Mouse (Mus musculus): ENCODE measurements around the gene Ncoa6.
"Not testable (repeated sequence)": the region's sequence is repeated elsewhere in the genome, so short reads cannot be mapped to it uniquely, and the experiment has no call there.

The Ncoa6 gene

DNA sequence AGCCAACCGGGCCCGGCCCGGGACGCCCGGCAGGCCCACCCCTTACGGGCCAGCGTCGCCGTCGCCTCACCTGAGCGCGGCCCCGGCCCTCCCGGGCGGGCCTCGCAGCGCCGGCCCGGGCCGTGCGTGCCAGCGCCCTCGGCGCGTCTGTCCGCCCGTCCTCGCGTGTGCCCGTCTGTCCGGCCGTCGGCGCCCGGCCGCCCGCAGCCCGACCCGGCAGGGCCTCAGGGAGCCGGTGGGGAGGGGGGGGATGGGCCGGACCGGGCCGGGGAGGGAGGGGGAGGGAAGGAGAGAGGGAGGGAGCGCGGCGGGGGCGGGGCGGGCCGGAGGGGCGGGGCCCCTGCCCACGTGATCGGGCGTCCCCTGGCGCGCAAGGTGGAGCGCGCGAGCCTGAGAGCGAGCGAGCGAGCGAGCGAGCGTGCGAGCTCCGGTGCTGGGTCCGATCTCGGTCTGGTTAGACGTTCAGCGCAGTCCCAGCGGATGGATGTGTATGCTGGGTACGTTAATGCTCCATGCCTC is at the start of gene Ncoa6:
Gene Ncoa6 (minus strand): TSS at position 325 of the 519 bp plus-strand sequence.
- peak; percentile 65 for DNase-seq (ENCODE audit: low read depth, low spot score)

DNA sequence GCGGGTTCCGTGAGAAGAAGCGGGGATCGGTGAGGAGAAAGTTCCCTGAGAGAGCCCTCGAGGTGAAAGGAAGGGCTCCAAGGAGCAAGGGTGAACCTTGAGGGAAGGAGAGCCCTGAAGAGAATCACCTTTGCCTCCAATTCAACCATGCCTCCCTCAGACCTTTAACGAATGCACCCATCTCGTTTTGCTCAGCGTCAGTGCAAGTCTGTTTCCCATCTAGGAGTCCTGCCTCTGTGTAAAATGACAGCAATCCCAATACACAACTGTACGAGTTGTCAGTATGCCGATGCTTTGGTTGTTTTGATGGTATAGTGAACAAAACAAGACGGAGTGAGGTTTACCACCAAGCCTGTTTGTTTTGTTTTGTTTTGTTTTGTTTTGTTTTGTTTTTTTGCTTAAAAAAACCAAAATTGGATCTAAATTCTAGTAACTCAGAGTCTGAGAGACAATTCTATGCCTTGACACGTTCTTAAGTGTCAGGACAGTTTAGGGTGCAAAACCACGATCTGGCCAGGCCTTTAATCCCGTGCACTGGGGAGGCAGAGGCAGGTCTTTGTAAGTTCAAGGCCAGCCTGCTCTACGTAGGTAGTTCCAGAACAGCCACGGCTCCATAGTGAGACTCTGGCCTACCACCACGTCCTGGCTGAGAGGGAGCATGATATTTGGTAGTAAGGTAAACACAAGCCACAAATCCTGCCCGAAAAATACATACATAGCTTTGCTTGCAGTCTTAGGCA is 45.0 kb upstream of the Ncoa6 start:
- no peak for DNase-seq (ENCODE audit: low read depth, low spot score)

DNA sequence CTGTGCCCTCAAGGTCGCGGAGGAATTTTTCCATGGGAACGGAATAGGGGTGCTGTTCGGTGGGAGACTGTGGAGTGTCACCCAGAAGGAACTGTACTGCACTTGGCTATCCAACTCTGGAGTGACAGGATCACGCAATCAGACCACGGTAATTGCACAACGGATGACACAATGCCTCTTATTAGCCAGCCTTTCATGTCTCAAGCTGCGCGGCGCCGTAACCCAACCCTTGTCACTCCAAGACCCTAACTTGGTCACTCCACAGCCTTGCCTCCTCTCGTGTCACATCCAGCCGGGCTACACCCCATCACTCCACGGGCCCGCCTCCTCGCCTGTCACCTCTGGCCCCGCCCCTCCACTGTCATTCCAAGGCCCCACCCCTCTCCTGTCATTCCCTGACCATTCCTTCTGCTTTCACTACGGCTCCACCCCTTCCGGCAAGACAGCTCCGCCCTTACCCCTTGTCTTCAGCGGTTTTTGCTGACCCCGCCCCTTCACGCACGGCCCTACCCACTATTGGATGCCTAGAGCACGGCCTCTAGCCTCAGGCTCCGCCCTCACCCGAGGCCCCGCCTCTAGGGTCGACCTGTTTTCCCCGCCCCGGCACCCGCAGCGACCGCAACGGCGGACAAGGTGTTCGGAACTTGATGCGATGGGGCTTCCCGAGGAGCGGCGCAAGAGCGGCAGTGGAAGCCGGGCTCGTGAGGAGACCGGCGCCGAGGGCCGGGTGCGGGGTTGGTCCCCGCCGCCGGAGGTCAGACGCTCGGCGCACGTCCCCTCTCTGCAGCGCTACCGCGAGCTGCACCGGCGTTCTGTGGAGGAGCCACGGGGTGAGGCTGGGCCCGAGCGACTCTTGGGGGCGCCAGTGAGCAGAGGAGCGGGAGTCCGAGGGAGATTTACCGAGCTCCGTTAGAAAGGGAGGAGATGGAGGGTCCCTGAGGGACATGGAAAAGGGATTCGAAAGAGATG is 44.0 kb upstream of the Ncoa6 start, which contains the start of the genes Acss2 and Ggt7:
Gene Acss2 (plus strand): TSS at position 494 of the 969 bp plus-strand sequence.
Gene Ggt7 (minus strand): TSS at position 783 of the 969 bp plus-strand sequence.
- peak; percentile 97 for DNase-seq (ENCODE audit: low read depth, low spot score)

DNA sequence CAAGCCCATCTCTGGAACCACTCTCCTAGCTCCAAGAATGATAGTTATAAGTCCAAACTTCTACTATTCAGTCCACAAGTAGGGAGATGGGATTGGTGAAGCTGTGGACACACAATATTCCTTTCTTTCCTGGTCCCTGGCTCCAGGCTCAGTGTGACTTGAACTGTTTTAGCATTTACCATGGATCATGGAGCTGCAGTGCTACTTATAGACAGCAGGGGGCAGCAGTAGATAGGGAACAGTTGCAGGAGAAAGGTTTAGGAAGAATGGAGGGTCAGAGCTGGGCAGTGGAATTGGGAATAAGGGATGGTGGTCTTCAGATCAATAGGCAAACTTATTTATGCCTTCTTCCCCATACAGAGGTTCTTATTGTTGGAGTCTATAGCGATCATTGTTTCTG is 42.2 kb upstream of the Ncoa6 start:
- peak; percentile 57 for DNase-seq (ENCODE audit: low read depth, low spot score)

DNA sequence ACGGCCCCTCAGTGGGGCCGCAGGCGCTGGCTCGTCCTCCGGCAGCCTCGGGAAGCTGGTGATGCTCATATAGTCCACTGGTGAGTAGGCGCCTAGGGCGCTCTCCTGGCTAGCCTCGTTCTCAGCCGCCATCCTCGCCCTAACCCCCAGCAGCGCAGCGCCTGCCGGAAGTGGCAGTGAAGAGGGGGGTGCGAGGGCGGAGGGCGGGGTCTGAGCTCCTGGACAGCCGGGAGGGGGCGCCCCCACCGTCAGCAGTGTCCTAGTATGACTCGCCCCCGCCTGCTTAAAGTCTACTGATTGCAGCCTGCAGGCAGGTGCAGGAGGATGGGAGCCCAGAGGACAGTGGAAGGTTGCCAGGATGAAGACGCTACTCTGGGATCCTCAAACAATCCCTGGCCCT is 41.0 kb upstream of the Ncoa6 start:
- peak; percentile 56 for DNase-seq (ENCODE audit: low read depth, low spot score)

DNA sequence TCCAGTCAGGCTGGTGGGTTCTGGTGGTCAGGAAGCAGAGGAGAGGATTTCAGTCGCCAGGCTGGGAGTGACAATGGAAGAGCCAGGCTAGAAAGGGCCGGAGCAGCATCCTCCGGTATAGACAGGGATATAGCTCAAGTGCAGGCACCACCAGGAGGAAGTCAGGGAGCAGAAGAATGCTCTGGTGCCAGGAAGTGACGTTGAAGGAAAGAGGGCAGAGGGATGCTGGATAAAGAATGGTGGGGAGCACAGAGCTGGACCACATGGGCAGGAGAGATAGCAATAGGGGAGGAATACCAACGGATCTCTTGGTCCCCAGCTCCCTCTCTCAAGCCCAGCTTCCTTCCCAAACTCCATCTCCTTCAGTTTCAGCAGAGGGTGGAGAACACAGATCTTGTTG is 39.8 kb upstream of the Ncoa6 start:
- DNase-seq (ENCODE audit: low read depth, low spot score) = no peak

DNA sequence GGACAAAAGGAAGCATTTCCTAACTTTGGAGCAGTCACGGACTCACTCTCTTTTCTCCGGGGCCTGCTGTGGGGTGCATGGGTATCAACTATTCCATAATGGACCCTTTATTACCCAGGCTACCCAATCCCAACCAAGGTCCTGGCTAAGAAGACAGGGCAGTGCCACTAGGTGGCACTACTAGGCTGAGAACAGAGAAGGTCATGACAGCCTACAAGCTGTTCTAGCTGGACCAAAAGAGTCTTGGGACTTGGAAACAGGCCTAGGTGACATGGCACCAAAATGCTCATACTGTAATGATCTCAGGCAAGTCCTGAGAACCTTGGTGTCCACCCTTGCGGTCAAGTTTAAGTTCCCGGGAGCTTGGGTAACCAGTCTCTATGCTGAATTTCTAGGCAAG is 38.8 kb upstream of the Ncoa6 start:
- peak; percentile 37 for DNase-seq (ENCODE audit: low read depth, low spot score)

DNA sequence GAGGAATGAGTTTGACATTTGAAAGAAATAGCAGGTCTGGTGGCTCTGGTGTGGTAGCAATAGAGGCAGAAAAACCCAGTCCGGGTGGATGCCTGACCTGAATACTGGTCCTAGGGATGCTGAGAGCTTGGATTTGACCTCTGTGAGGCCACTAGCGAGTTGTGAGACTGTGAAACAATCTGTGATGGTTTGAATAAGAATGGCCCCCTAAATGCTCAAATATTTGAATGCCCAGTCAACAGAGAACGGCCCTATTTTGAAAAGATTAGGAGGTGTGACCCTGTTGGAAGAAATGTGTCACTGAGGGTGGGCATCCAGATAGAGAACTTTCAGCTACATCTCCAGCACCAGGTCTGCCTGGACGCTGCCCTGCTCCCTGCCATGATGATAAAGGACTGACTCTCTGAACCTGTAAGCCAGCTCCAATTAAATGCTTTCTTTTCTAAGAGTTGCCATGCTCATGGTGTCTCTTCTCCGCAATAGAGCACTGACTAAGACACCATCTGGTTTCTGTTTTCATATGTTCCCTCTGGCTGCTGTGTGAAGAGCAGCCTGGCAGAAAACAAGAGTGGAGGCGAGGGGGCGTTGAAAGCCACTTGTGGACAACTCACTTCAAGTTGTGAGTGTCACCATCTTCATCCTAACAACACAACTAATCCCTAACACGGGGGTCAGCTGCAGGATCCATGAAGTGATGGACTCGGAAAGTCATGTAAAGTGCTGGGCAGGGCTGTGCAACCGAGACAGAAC is 34.2 kb upstream of the Ncoa6 start:
- DNase-seq (ENCODE audit: low read depth, low spot score) = no peak

DNA sequence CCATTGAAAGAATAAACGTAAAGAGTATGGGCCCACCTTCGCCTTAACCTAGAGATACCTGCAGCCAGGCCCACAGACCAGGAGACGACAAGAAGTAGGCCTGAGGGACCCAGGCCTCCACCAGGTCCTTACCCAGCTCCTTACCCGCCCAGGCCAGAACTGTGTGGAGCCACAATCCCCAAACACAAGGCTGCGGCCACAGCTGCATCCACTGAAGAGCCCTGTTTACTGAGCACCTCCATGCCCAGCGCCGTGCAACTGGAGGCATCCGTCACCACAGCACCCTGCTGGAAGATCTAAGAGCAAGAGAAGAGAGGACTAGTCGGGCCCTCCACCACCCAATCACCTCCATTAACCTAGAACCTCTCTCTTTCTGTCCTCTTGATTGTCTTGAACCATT is 32.1 kb upstream of the Ncoa6 start:
- no peak for DNase-seq (ENCODE audit: low read depth, low spot score)

DNA sequence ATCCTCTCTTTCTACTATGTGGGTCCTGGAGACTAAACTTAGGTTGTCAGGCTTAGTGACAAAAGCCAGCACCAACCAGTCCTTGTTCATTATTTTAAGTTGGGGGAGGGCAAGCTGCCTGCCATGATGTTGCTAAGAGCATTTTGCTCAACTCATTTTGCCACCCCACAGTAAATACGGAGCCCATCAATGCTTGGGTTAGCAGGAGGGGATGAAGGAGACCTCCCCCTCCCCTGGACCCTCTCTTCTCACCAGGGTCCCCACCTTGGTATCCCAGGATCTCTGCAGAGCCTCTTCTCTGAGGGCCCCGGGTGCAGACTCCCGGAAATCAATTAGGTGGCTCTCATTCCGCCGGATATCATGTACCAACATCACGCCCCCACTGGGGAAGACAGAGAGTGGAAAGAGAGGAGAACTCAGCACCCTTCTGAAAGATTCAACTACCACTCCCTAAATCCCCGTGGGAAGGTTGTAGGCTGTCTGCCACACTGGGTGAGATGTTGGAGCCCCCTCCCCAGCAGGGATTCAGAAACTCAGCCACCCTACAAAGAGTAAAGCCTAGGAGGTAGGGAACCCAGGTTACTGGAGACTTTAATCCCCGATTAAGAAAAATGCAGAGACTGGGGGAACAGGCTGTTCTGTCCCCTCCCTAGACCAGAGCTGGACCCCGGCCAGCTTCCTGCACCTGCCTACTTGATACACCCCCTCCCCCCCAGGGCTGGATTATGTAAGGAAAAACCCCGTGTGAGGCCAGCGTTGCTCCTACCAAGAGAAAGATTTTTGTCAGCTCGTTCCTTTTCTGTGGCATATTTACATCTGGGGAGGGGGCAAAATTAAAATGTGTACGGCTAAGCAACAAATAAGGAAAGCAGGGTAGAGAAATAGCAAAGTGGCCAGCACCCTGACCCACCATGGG is 31.0 kb upstream of the Ncoa6 start:
- peak; percentile 67 for DNase-seq (ENCODE audit: low read depth, low spot score)

DNA sequence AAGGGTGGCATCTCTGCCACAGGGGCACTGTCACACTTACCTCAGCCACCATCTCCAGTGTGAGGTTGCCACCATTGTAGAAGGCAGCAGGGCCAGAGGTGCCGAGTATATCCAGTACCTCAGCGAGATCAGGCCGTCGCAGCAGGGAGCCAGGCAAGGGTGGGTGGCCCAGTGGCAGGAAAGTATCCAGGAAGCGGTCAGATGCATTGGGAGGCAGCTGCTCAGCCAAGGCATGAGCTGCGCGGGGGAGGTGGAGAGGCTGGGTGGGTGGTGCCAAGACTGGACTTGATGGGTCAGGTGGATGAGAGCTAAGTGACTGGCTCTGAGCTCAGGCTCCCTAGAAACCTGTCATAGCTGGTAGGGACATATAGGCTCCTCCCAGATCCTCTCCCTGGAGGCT is 28.9 kb upstream of the Ncoa6 start:
- no peak for DNase-seq (ENCODE audit: low read depth, low spot score)

DNA sequence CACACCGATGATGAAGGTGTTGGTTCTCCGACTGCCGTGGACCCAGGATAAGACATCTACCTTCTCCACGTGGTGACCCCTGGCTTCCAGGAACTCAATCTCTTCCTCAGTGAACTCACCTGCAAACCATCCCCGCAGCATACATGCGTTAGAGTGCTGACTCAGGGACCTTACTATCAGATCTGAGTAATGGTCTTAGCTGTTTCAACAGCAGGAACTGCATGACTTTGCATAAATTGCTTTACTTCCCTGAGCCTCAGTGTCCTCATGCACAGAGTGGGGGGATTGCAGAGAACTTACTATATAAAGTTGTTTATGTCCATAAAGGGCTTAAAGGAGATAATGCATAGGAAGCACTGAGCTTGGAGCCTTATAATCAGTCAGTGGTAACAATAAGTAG is 17.3 kb upstream of the Ncoa6 start:
- DNase-seq (ENCODE audit: low read depth, low spot score) = no peak

DNA sequence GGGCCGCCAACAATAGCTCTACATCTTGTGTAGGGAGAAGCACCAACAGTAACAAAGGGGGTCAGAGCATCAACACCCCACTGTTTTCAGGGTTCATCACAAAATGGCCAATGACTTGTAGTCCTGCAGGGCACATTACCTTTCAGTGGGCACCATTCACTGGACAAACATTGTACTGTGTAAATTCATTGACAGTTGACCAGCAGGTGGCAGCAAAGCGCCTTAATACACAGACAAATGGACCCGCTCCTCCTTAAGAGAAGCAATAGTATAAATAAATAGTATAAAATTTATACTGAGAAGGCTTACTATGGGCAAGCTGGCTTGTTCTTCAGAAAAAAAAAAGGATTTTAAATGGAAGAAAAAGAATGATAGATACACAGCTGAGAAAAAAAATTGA is 8.3 kb upstream of the Ncoa6 start:
- peak; percentile 59 for DNase-seq (ENCODE audit: low read depth, low spot score)

DNA sequence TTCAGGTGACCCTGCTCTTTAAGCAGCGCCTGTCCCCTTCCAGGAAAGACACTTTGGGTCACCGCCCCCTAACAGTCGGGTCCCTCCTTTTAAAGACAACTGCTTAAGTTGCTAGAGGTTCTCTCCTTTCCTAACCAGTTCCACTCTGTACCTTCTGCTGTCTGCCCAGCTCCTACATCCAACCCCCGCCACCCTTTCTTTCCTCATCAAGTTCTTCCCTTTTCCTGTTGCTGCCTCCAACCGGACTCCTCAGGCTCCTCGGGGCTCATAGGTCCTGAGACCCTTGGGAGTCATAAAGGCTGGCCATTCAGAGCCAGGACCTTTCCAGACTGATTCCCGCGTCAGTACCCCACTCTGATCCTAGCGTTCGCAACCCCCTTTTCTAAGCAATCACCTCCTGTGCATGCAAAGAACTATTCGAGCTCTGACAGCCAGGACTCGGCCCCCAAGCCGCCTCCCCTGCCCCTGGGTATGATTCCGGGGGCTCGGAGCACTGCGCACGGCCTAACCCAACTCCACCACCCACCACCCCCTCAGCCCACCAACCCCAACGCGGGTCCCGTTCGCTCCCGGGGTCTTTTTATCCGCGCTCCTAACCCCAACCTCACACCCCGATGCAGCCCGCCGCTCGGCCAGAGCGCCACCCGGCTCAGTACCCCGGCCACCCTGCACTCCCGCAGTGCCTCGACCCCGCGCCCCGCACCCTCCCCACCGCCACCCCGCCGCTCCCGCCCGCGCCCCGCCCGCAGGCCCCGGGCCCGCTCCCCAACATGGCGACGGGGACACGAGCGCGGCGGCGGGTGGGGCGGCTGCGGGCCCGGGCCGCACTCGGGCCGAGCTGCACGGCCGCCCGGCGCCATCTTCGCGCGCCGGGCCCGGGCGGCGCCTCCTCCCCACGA is 774 bp downstream of the Ncoa6 start:
- DNase-seq (ENCODE audit: low read depth, low spot score) = peak; percentile 17

DNA sequence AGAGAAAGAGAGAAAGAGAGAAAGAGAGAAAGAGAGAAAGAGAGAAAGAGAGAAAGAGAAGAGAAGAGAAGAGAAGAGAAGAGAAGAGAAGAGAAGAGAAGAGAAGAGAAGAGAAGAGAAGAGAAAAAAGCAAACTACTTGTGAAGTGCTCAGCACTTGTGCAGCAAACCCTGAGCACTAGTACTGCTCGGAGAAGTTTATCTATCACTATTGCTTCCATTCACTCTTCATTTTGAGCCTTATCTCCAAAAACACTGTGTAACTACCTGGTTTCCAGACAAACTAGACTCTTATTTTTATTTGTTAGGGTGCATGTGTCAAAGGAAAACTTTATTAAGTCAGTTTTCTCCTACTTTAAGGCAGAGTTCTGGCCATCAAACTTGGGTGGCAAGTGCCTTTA is 6.8 kb downstream of the Ncoa6 start:
- DNase-seq (ENCODE audit: low read depth, low spot score) = no peak

DNA sequence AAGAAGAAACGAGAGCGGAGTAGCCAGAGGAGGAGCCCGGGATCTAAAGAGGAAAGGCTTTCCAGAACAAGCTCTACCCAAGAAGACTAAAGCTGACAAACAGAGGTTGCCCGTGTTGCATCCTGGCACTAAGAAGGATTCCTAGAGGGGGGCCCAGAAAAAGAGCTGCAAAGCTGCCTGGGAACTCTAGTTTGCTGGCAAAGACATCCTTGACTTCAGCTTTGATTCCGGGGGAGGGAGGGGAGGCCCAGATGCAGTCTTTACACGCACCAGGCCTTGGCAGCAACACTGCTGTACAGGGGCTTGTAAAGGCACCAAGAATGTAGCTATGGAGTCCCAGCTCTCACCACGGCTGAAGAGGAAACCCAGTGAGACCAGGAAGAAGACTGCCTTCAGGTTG is 20.1 kb downstream of the Ncoa6 start:
- DNase-seq (ENCODE audit: low read depth, low spot score) = no peak

DNA sequence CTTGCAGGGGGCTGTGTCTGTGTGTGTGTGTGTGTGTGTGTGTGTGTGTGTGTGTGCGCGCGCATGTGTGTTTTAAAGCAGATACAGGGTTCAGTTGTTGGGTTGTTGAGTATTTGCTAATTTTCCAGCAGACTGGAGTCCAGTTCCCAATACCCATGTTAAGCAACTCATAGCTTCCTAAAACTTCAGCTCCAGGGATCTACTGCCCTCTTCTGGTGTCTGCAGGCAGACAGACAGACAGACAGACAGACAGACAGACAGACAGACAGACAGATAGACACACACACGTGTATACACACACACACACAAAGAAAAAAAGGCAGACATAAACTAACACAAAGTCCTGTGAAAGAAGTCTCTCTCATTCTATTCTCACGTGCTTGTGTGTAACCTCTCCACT is 22.4 kb downstream of the Ncoa6 start:
- DNase-seq (ENCODE audit: low read depth, low spot score) = no peak

DNA sequence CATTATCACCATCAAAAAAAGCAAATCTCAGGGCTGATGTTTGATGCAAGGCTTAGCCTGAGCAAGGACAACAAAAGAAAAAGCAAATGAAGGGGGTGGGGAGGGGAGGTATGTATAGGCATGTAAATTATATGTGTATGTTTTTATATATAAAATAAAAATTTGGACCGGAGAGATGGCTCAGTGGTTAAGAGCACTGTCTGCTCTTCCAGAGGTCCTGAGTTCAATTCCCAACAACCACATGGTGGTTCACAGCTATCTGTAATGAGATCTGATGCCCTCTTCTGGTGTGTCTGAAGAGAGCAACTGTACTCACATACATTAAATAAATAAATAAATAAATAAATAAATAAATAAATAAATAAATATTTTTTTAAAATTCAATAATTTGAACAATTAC is 25.8 kb downstream of the Ncoa6 start:
- DNase-seq (ENCODE audit: low read depth, low spot score) = not testable (repeated sequence)

DNA sequence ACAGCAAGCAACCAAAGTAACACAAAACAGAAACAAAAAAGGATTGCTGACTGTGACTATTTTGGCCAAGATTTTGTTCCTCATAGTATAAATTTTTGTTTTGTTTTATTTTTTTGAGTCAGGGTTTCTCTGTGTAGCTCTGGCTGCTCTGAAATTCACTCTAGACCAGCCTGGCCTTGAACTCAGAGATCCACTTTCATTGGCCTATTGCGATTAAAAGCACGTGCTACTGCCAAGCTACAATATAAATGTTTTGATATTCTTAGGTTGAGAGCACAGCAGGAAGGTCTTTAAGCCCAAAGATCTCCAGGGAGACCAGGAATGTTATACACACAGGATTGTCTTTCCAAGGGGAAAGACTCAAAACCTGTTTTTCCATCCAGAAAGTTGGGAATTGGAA is 30.2 kb downstream of the Ncoa6 start:
- no peak for DNase-seq (ENCODE audit: low read depth, low spot score)

DNA sequence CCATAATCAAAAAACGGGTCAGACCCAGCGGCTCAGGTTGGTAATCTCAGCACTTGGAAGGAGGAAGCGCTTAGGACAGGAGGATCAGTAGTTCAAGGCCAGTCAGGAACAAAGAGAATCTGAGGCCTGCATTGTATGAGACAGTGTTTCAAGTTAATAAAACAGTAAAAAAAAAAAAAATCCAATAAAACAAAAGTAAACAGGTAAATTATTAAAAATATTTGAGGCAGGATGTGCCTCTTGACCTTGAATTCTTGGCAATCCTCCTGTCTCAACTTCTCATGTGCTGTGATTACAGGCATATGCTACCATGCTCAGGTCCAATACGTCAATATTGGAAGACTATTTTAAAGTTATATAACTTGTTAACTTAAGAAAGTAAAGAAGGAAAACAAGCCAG is 30.8 kb downstream of the Ncoa6 start:
- no peak for DNase-seq (ENCODE audit: low read depth, low spot score)
